Mouse (Mus musculus) limb, embryonic 11.5 days (tissue): ENCODE results near the gene Eef1a2. TPM values are rescaled to one million over a fixed set of nuclear protein-coding genes. Genes with fewer than 3 reads are reported as not detected.

Experiments
- ATAC-seq: fragments of 200-750 bp; cut with Nextera tagmentation; 2 replicates; pipeline ENCODE4 v1.8.0; 2017; ENCODE audit warnings: low read depth; ENCODE audit not compliant: insufficient number of reproducible peaks, low FRiP score, low TSS enrichment
- DNase-seq: peaks from one replicate; pipeline ENCODE4 v3.0.0-alpha.2; 2015; ENCODE audit warnings: low spot score
- H3K27ac ChIP-seq: fragments of 300-500 bp; sonication (generic); replicated peaks from 2 replicates; pipeline ENCODE4 v1.5.1; 2014; ENCODE audit warnings: low read depth, mild to moderate bottlenecking, low read length
- H3K27me3 ChIP-seq: fragments of 300-500 bp; sonication (generic); 2 replicates; pipeline ENCODE4 v1.6.1; 2014; ENCODE audit warnings: mild to moderate bottlenecking, low read length, mixed read lengths; ENCODE audit not compliant: control insufficient read depth, insufficient read depth
- H3K36me3 ChIP-seq: fragments of 300-500 bp; sonication (generic); 2 replicates; pipeline ENCODE4 v1.6.1; 2014; ENCODE audit warnings: mild to moderate bottlenecking, low read length, moderate library complexity, mixed read lengths; ENCODE audit not compliant: control insufficient read depth, insufficient read depth
- H3K4me1 ChIP-seq: fragments of 300-500 bp; sonication (generic); 2 replicates; pipeline ENCODE4 v1.6.1; 2014; ENCODE audit warnings: low read length, mixed read lengths; ENCODE audit not compliant: control insufficient read depth, insufficient read depth
- H3K4me2 ChIP-seq: fragments of 300-500 bp; sonication (generic); 2 replicates; pipeline ENCODE4 v1.6.1; 2014; ENCODE audit warnings: low read depth, mild to moderate bottlenecking, moderate library complexity; ENCODE audit not compliant: severe bottlenecking
- H3K4me3 ChIP-seq: fragments of 300-500 bp; sonication (generic); 2 replicates; pipeline ENCODE4 v1.5.1; 2014; ENCODE audit warnings: low read depth, low read length
- H3K9ac ChIP-seq: fragments of 300-500 bp; sonication (generic); 2 replicates; pipeline ENCODE4 v1.6.1; 2014; ENCODE audit warnings: mild to moderate bottlenecking, low read length
- H3K9me3 ChIP-seq: fragments of 300-500 bp; sonication (generic); 2 replicates; pipeline ENCODE4 v1.6.1; 2016; ENCODE audit warnings: low read length; ENCODE audit not compliant: control insufficient read depth
- WGBS: fragments of 180-500 bp; shearing (Covaris S2); extraction: QIAGEN DNeasy Blood & Tissue Kit; methylation state at CpG from one replicate; pipeline ENCODE4 v1.1.7; 2014; 5-methylcytosine and 5-hydroxymethylcytosine counted together
- polyA plus RNA-seq: library from polyadenylated mRNA; unstranded; fragments of >200 nt; fragmentation: Nextera tagmentation; extraction: Ambion mirVana; gene quantifications from 2 replicates; pipeline ENCODE4 v1.2.1, GENCODE M21; 2014

The Eef1a2 gene
- polyA plus RNA-seq, 1 experiment from 2014 or later, result 0.13 TPM

DNA sequence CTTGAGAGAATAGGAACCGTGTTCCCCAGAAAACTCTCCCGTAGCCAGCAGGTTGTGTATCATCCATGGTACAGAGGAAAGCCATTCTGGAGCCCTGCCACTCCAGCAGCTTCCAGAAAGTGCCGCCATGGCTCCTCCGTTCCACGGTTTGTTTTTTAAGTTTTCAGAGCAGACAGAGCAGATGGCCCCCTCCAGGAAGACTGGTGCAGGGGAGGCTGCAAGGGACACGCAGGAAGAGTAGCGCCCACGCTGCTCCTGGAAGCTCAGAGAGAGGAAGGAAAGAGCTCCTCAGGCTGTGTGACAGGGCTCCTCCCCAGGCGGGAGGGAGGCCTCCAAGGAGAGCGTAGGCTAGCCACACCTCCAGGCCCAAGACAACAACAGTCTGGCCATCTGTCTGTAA lies 36.9 kb downstream of the Eef1a2 start:
- H3K27me3 ChIP-seq, result no peaks in the 10 kb centered on the region
- WGBS, result 26% methylated on average over 10 of the region's 10 CpGs
- H3K4me1 ChIP-seq, result no peaks in the 10 kb centered on the region
- H3K36me3 ChIP-seq, result no peaks in the 10 kb centered on the region
- H3K9me3 ChIP-seq, result no peaks in the 10 kb centered on the region
- H3K9ac ChIP-seq, result no peak overlapping the region
- no peak overlapping the region for H3K4me3 ChIP-seq
- no peak overlapping the region for H3K27ac ChIP-seq
- H3K4me2 ChIP-seq, result no peak overlapping the region
- DNase-seq, result no peak
- ATAC-seq, result no peak

DNA sequence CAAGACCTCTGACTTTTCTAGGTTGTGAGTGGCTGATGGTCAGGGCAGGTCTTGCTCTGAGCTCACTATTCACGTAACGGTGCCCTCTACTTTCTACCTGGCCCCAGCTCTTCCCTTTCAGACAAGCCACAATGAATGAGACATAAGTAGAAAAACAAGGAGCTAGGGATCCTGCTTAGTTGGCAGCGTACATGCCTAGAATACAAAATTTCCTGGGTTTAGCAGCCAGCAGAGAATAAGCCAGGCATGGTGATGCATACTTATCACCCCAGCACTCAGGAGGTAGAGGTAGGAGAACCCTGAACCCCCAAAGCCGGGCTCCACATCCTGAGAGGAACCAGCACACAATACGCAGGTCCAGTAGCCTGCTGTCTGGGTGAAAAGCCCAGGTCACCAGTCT lies 40.4 kb downstream of the Eef1a2 start:
- H3K27me3 ChIP-seq, result no peaks in the 10 kb centered on the region
- H3K9ac ChIP-seq, result no peak overlapping the region
- WGBS, result 80% methylated on average over 5 of the region's 5 CpGs
- DNase-seq (no peak), ATAC-seq (no peak)
- H3K27ac ChIP-seq, result no peak overlapping the region
- no peaks in the 10 kb centered on the region for H3K9me3 ChIP-seq
- H3K4me2 ChIP-seq, result no peak overlapping the region
- no peak overlapping the region for H3K4me3 ChIP-seq
- H3K36me3 ChIP-seq, result no peaks in the 10 kb centered on the region
- no peaks in the 10 kb centered on the region for H3K4me1 ChIP-seq

DNA sequence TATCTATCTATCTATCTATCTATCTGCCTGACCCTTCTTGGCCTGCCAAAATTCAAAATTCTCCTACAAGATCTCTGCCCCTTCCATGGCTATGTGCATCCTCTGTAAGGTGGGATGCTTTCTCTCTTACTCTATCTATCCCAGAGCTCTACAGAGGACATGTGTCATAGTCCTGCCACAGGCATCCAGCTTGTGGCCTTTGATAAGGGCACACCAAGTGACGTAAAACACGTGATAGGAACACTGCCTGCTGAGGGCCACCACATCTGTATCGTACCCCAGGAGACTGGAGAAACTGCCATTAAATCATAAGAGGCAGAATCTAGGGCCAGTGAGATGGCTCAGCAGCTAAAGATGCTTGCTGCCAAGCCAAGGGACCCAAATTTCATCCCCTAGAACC lies 41.4 kb downstream of the Eef1a2 start:
- DNase-seq, result no peak
- WGBS, result 93% methylated on average over 3 of the region's 3 CpGs

DNA sequence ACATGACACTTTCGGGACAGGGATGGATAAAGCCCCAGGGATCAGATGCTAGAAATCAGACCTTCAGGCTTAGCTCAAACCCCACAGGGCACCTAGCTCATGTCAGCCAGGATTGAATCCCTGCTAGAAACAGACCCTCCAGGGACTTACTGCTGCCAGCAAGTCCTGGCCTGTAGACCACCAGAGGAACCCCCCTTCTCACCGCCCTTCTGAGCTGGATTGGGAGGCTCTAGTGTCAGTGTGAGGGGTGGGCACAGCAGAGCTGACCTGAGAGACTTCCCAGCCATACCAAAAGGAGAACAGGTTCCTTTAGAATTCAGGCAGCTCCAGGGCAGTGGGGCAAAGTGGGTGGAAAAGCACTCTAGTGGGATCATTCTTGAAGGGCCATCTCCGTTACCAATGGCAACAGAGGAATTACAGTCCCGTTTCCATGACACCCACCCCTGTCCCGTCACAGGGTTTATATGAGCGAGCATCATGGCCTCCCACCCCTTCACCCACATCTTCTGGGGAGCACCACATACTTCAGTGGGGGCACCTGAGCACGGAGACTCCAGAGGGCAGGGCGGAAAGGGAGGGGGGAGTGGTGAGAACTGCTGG lies 43.0 kb downstream of the Eef1a2 start:
- no peak overlapping the region for H3K4me2 ChIP-seq
- H3K4me3 ChIP-seq, result no peak overlapping the region
- no peaks in the 10 kb centered on the region for H3K36me3 ChIP-seq
- H3K4me1 ChIP-seq, result no peaks in the 10 kb centered on the region
- H3K9me3 ChIP-seq, result no peaks in the 10 kb centered on the region
- DNase-seq (no peak), ATAC-seq (no peak)
- 71% methylated on average over 8 of the region's 8 CpGs for WGBS
- H3K27me3 ChIP-seq, result no peaks in the 10 kb centered on the region
- H3K9ac ChIP-seq, result no peak overlapping the region
- H3K27ac ChIP-seq, result no peak overlapping the region

More for the DNA sequence above, 41.4 kb downstream of the Eef1a2 start:
- H3K9ac ChIP-seq, result no peak overlapping the region
- H3K4me2 ChIP-seq, result no peak overlapping the region
- H3K27me3 ChIP-seq, result no peaks in the 10 kb centered on the region
- no peaks in the 10 kb centered on the region for H3K4me1 ChIP-seq
- no peak for ATAC-seq
- no peak overlapping the region for H3K4me3 ChIP-seq
- H3K27ac ChIP-seq, result no peak overlapping the region
- H3K9me3 ChIP-seq, result no peaks in the 10 kb centered on the region
- no peaks in the 10 kb centered on the region for H3K36me3 ChIP-seq

DNA sequence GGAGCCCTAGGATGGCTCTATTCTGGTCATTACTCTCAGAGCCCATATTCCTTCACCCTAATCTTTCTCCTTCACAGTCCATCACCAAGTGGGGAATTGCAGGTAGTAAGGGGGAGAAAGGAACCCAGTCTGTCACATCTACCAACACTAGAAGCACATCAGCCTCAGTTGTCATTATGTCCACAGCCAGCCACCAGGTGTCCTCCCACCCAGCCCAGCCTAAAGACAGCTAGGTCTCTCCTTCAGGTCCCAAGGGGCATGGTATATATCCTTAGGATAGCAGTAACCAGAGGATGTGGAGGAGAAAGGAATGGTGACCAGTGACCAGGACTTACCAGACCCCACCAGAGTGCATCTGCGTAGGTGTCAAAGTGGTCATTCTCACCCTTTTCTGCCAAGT lies 45.1 kb downstream of the Eef1a2 start:
- no peaks in the 10 kb centered on the region for H3K4me1 ChIP-seq
- no peak overlapping the region for H3K4me2 ChIP-seq
- no peaks in the 10 kb centered on the region for H3K9me3 ChIP-seq
- no peak overlapping the region for H3K27ac ChIP-seq
- H3K9ac ChIP-seq, result no peak overlapping the region
- H3K36me3 ChIP-seq, result no peaks in the 10 kb centered on the region
- ATAC-seq (no peak), DNase-seq (no peak)
- 96% methylated on average over 1 of the region's 1 CpGs for WGBS
- no peak overlapping the region for H3K4me3 ChIP-seq
- no peaks in the 10 kb centered on the region for H3K27me3 ChIP-seq

DNA sequence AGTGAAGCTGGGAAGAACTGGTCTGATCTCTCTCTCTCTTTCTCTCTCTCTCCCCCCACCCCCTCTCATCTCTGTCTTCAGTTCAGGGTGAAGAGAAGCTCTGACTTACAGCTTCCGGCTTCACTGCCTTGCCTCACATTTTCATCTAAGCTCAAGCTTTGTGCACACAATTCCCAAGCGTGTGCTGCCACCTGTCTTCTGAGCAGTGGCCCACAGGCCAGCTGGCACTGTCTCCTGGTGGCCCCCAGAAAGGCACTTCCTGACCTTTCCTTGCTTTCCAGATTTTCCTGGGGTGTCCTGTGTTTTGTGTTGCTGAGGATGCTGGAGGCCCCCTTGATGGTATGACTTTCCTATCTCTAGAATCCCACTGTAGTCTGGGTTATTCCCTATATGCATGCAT lies 52.7 kb downstream of the Eef1a2 start:
- ATAC-seq, result no peak
- no peaks in the 10 kb centered on the region for H3K9me3 ChIP-seq
- H3K4me2 ChIP-seq, result no peak overlapping the region
- H3K4me1 ChIP-seq, result no peaks in the 10 kb centered on the region
- no peak overlapping the region for H3K27ac ChIP-seq
- no peaks in the 10 kb centered on the region for H3K27me3 ChIP-seq
- DNase-seq, result no peak
- 73% methylated on average over 2 of the region's 2 CpGs for WGBS
- no peaks in the 10 kb centered on the region for H3K36me3 ChIP-seq
- no peak overlapping the region for H3K9ac ChIP-seq
- no peak overlapping the region for H3K4me3 ChIP-seq

DNA sequence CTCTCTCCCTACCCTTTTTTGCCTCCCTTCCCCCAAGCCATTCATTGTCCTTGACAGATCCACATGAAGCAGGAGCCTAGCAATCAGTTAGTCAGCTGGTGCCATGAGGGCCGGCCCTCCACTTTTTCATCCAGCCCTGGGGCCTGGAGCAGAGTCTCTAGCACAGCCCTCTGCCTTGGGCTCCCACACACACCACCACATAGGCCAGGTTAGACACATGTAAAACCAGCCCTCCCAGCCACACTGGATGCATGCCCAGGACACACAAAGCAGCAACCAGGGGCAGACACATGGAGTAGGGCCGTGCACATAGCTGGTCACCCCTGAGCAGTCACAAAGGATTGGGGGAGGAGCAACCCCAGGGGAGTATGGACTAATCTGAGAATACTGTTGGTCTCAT lies 54.7 kb downstream of the Eef1a2 start:
- no peak for DNase-seq
- Histone ChIP-seq H3K4me1 (no peaks in the 10 kb centered on the region), H3K9ac (no peak overlapping the region), H3K9me3 (no peaks in the 10 kb centered on the region), H3K27me3 (no peaks in the 10 kb centered on the region), H3K4me2 (no peak overlapping the region), H3K36me3 (no peaks in the 10 kb centered on the region), H3K4me3 (no peak overlapping the region), H3K27ac (no peak overlapping the region)
- WGBS, result 39% methylated on average over 2 of the region's 2 CpGs
- no peak for ATAC-seq

DNA sequence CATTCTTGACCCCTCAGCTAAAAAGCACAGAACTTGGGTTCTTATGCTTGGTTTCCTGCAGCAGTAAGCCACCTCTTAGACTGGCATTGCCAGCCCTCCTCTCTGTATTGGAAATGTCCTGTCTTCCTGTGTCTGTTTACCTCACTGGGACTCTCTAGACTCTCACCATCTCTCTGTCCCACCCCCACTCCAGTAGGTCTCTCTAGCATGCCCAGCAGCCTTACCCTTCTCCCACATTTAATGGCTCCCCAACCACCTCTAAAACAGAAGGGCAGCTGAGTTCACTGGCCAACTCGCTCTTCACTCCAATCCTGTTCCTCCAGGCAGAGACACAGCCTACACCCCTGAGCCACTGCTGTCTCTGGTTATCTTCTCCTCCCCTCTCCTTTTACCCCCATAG lies 55.2 kb downstream of the Eef1a2 start:
- no peak for ATAC-seq
- Histone ChIP-seq H3K4me3 (no peak overlapping the region), H3K27me3 (no peaks in the 10 kb centered on the region), H3K4me2 (no peak overlapping the region), H3K27ac (no peak overlapping the region), H3K9me3 (no peaks in the 10 kb centered on the region), H3K9ac (no peak overlapping the region), H3K36me3 (no peaks in the 10 kb centered on the region), H3K4me1 (no peaks in the 10 kb centered on the region)
- DNase-seq, result no peak
- 64% methylated on average over 1 of the region's 1 CpGs for WGBS

DNA sequence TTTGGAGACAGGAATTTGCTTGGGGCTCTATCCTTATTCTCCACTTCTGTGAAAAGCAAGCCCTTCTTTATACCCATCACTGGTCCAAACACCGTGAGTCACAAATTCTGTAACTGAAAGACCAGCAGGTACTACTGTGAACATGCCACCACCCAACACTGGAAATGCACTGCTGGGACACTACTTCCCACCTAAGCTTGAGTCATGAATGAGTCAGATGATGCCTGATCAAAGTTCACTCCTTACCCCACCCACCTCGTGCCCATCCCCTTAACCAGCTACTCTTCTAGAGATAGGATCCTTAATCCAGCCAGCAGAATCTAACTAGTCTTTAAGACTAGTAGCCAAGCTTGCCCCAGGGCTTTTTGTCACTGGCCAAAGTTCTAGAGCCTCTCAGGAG lies 56.7 kb downstream of the Eef1a2 start:
- WGBS, result 93% methylated on average over 2 of the region's 2 CpGs
- no peaks in the 10 kb centered on the region for H3K36me3 ChIP-seq
- H3K9ac ChIP-seq, result no peak overlapping the region
- no peaks in the 10 kb centered on the region for H3K9me3 ChIP-seq
- no peaks in the 10 kb centered on the region for H3K27me3 ChIP-seq
- H3K27ac ChIP-seq, result no peak overlapping the region
- ATAC-seq, result no peak
- DNase-seq, result no peak
- H3K4me2 ChIP-seq, result no peak overlapping the region
- no peaks in the 10 kb centered on the region for H3K4me1 ChIP-seq
- H3K4me3 ChIP-seq, result no peak overlapping the region
